In the genomic region with DNA sequence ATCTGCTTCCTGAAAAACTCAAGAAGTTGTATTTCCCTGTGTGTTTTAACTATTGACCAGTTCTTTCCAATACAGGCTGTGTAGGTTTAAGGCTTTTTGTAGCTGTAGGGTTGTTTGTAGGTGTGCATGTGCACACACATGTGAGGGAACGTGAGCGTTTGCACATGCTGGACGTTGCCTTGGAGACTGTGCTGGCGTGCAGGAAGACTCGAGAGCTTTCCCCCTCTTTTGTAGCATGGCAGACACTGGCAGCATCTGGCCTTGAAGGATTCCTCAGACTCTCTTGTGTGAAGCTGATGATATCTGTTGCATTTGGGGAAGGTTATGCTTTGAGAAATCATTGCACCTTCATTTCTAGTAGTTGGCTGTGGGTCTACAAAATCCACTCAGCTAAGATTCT, we compare ENCODE assay signal across 17 mouse cellular contexts. TPM values are rescaled to one million over a fixed set of nuclear protein-coding genes. Genes with fewer than 3 reads are reported as not detected.
"Had no signal": no experiment of that assay in that cellular context is flagged by ENCODE, and none has a peak within 500 bp of the region (broad histone marks: within the 10 kb centered on the region; RNA-seq: fewer than 3 reads in every experiment).

No protein-coding gene starts in this region.

- ATAC-seq: forebrain, embryonic 16.5 days; hindbrain, embryonic 16.5 days; inflammation-experienced regulatory T-cells, adult 6 months; intestine, embryonic 15.5 days; intestine, postnatal 0 days had no signal

- DNase-seq: gastrocnemius, adult 2 months; gastrocnemius, postnatal 10 days; gastrocnemius, postnatal 25 days; heart, postnatal 10 days; heart, postnatal 4 days; kidney, adult 18-20 months; kidney, adult 8-10 months; kidney, postnatal 10 days; kidney, postnatal 25 days; kidney, postnatal 4 days; liver had no signal

RNA-seq across cellular contexts. Expression of a gene that starts 35.5 kb away (rescaled TPM):
- total RNA-seq: gastrocnemius, adult 2 months; gastrocnemius, postnatal 25 days; granulocyte monocyte progenitor cell, adult 5-6 weeks; heart, postnatal 10 days had no signal
- polyA plus RNA-seq: intestine, postnatal 0 days had no signal
